ENCODE assay signal across 9 mouse cellular contexts in genomic region chr12:84569336-84569970, GRCm38 (mm10). TPM values are rescaled to one million over a fixed set of nuclear protein-coding genes. Genes with fewer than 3 reads are reported as not detected.
DNase-seq lines count a peak whose midpoint lies in the region; ATAC-seq lines count a peak whose summit lies in the region.
"Had no signal": no experiment of that assay in that cellular context is flagged by ENCODE, and none has a peak within 500 bp of the region (broad histone marks: within the 10 kb centered on the region; RNA-seq: fewer than 3 reads in every experiment).

Vsx2 (plus strand) TSS chr12:84569762.

- no peaks in the 10 kb centered on the region for H3K36me3 ChIP-seq in embryonic facial prominence, embryonic 15.5 days
- no peaks in the 10 kb centered on the region for H3K36me3 ChIP-seq in limb, embryonic 11.5 days (ENCODE audit: control insufficient read depth, insufficient read depth, low read length)
- no peaks in the 10 kb centered on the region for H3K36me3 ChIP-seq in neural tube, embryonic 15.5 days

- ATAC-seq in embryonic facial prominence, embryonic 15.5 days (ENCODE audit: insufficient number of reproducible peaks, low FRiP score, low TSS enrichment, low read depth), result no peak
- ATAC-seq in limb, embryonic 11.5 days (ENCODE audit: insufficient number of reproducible peaks, low FRiP score, low TSS enrichment, low read depth), result peak; percentile 21; the same call in 1 of the 2 replicates
- peak; percentile 31; the same call in 1 of the 2 replicates for ATAC-seq in neural tube, embryonic 15.5 days (ENCODE audit: low FRiP score)
- ATAC-seq: Patski had no signal

- WGBS in embryonic facial prominence, embryonic 15.5 days, result 3% methylated on average over 25 of the region's 25 CpGs
- 1% methylated on average over 25 of the region's 25 CpGs for WGBS in limb, embryonic 11.5 days
- WGBS in neural tube, embryonic 15.5 days, result 2% methylated on average over 23 of the region's 25 CpGs

- DNase-seq in kidney, postnatal 10 days, result peak; percentile 15
- no peak for DNase-seq in kidney, postnatal 14 days
- peak; percentile 61 for DNase-seq in limb, embryonic 11.5 days (ENCODE audit: low spot score)
- no peak for DNase-seq in layer of hippocampus, adult 8-10 months (ENCODE audit: low spot score in 2 of 2)
- DNase-seq in frontal cortex, postnatal 10 days (ENCODE audit: low spot score in 2 of 2), result no peak

- peaks cover 30% of the 10 kb centered on the region for H3K4me1 ChIP-seq in embryonic facial prominence, embryonic 15.5 days
- peaks cover 8% of the 10 kb centered on the region for H3K4me1 ChIP-seq in limb, embryonic 11.5 days (ENCODE audit: control insufficient read depth, insufficient read depth, low read length)
- peaks cover 19% of the 10 kb centered on the region for H3K4me1 ChIP-seq in neural tube, embryonic 15.5 days

- H3K27ac ChIP-seq in embryonic facial prominence, embryonic 15.5 days (replicated peaks), result no peak within 1 kb of the TSS
- no peak within 1 kb of the TSS for H3K27ac ChIP-seq in limb, embryonic 11.5 days (replicated peaks; ENCODE audit: low read depth, low read length)
- no peak within 1 kb of the TSS for H3K27ac ChIP-seq in neural tube, embryonic 15.5 days (replicated peaks)
- H3K27ac ChIP-seq: liver, embryonic 14.5 days had no signal

- H3K9me3 ChIP-seq in embryonic facial prominence, embryonic 15.5 days (replicated peaks), result no peaks in the 10 kb centered on the region
- H3K9me3 ChIP-seq in limb, embryonic 11.5 days (ENCODE audit: control insufficient read depth, low read length), result no peaks in the 10 kb centered on the region
- H3K9me3 ChIP-seq in neural tube, embryonic 15.5 days (replicated peaks), result no peaks in the 10 kb centered on the region

- peak within 1 kb of the TSS; percentile 13; the same call in 1 of the 2 replicates for H3K4me3 ChIP-seq in embryonic facial prominence, embryonic 15.5 days (replicated peaks)
- H3K4me3 ChIP-seq in limb, embryonic 11.5 days (ENCODE audit: low read depth, low read length), result no peak within 1 kb of the TSS; the same call in 1 of the 2 replicates
- peak within 1 kb of the TSS; percentile 16; the same call in 1 of the 2 replicates for H3K4me3 ChIP-seq in neural tube, embryonic 15.5 days (replicated peaks)

- H3K4me2 ChIP-seq in embryonic facial prominence, embryonic 15.5 days (replicated peaks), result 0 out of 2 replicates have a peak within 1 kb of the TSS, but pooled peaks have one; percentile 4
- H3K4me2 ChIP-seq in limb, embryonic 11.5 days (ENCODE audit: low read depth, severe bottlenecking), result peak within 1 kb of the TSS; percentile 27
- peak within 1 kb of the TSS; percentile 5; the same call in 1 of the 2 replicates for H3K4me2 ChIP-seq in neural tube, embryonic 15.5 days

- H3K9ac ChIP-seq in embryonic facial prominence, embryonic 15.5 days, result no peak within 1 kb of the TSS
- no peak within 1 kb of the TSS; the same call in 1 of the 2 replicates for H3K9ac ChIP-seq in limb, embryonic 11.5 days (ENCODE audit: low read length)
- H3K9ac ChIP-seq in neural tube, embryonic 15.5 days (replicated peaks), result no peak within 1 kb of the TSS
- H3K9ac ChIP-seq: liver, embryonic 14.5 days had no signal

- peaks cover 76% of the 10 kb centered on the region for H3K27me3 ChIP-seq in embryonic facial prominence, embryonic 15.5 days
- peaks cover 67% of the 10 kb centered on the region for H3K27me3 ChIP-seq in limb, embryonic 11.5 days (ENCODE audit: control insufficient read depth, insufficient read depth, low read length)
- H3K27me3 ChIP-seq in neural tube, embryonic 15.5 days (replicated peaks), result peaks cover 86% of the 10 kb centered on the region

RNA-seq across cellular contexts. Expression of gene Vsx2, which starts in this region (rescaled TPM):
- polyA plus RNA-seq in embryonic facial prominence, embryonic 15.5 days (2015; fragmentation: Nextera tagmentation; extraction: Ambion mirVana), result 0.07 and 0.28 TPM in 2 replicates
- 0.33 and 0.48 TPM in 2 replicates for polyA plus RNA-seq in limb, embryonic 11.5 days (2014; fragmentation: Nextera tagmentation; extraction: Ambion mirVana)
- polyA plus RNA-seq in neural tube, embryonic 15.5 days (2015; fragmentation: Nextera tagmentation; extraction: Ambion mirVana), result 5.7 and 6.0 TPM in 2 replicates
- total RNA-seq in layer of hippocampus, adult 8-10 months (2022), result under 1 TPM; 0.17 to 0.37 (median 0.24) TPM
- polyA plus RNA-seq: liver, embryonic 14.5 days; Patski had no signal

Comparison
In these comparisons a context has a peak if more than half of its experiments do, and no peak if none do; other contexts are left out.
1. Peak in DNase-seq, ATAC-seq and H3K4me2 ChIP-seq in limb, embryonic 11.5 days; RNA of the gene not detected or under 1 TPM.